Mouse (Mus musculus): ENCODE data around the gene Olfr1281. TPM values are rescaled to one million over a fixed set of nuclear protein-coding genes. Genes with fewer than 3 reads are reported as not detected.
"Not testable (repeated sequence)": the region's sequence is repeated elsewhere in the genome, so short reads cannot be mapped to it uniquely, and the experiment has no call there.

The Olfr1281 gene
- polyA plus RNA-seq (2012; rRNA removed) (not detected in 2 replicates), polyA plus RNA-seq (2014; fragmentation: Nextera tagmentation; extraction: Ambion mirVana) (not detected in 2 replicates)

DNA sequence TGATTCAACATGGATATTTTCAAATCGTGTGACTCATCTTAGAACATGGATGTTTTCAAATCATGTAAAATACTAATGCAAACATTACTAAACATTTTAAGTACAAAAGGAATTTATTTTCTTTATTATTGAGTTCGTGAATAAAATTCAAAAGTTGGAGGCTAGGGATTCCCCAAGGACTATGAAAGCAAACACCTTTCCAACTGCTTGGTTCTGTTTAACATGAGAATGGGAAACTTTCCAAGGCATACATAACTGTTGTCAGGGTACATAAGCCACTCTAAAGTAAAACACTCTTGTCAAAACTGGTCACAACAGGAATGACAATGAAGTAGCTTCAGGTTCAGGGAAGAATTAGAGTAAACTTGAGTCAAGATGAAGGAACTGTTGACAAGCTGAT lies at the start of gene Olfr1281:
Gene Olfr1281 (plus strand): TSS at position 301 of the 400 bp plus-strand sequence.
- H3K4me3 ChIP-seq (replicated peaks; ENCODE audit: low read length): no peak within 1 kb of the TSS
- ATAC-seq (ENCODE audit: low FRiP score, low read depth): no peak

GRCm38 (mm10) chr2:111289836-111290235 lies 36.5 kb upstream of the Olfr1281 start, which contains the start of gene Olfr1278:
Gene Olfr1278 (plus strand): TSS chr2:111290136.
- H3K9ac ChIP-seq (ENCODE audit: low read depth, low read length, severe bottlenecking): no peak within 1 kb of the TSS
- ATAC-seq (ENCODE audit: low FRiP score, low read depth): no peak
- no peaks in the 10 kb centered on the region for H3K27me3 ChIP-seq (ENCODE audit: control insufficient read depth, insufficient read depth, low read length)
- no peak within 1 kb of the TSS for H3K27ac ChIP-seq (replicated peaks; ENCODE audit: low read depth, low read length)
- no peak within 1 kb of the TSS for H3K4me3 ChIP-seq (replicated peaks; ENCODE audit: low read length)
- no peaks in the 10 kb centered on the region for H3K4me1 ChIP-seq (ENCODE audit: control insufficient read depth, insufficient read depth, low read length)
- no peaks in the 10 kb centered on the region for H3K36me3 ChIP-seq (ENCODE audit: control insufficient read depth, insufficient read depth, low read length)
- DNase-seq (ENCODE audit: low spot score): no peak
- no peaks in the 10 kb centered on the region for H3K9me3 ChIP-seq (ENCODE audit: control insufficient read depth, low read length)
- H3K4me2 ChIP-seq (replicated peaks; ENCODE audit: low read depth, low read length, severe bottlenecking): no peak within 1 kb of the TSS
- no peak for TF ChIP-seq POLR2A (IDR thresholded peaks at IDR 0.05; ENCODE audit: borderline replicate concordance, extremely low read depth, insufficient read depth, insufficient read length)

More for the DNA sequence above, at the start of gene Olfr1281:
- no peaks in the 10 kb centered on the region for H3K36me3 ChIP-seq (ENCODE audit: control insufficient read depth, insufficient read depth, low read length)
- no peaks in the 10 kb centered on the region for H3K27me3 ChIP-seq (ENCODE audit: control insufficient read depth, insufficient read depth, low read length)
- no peaks in the 10 kb centered on the region for H3K4me1 ChIP-seq (ENCODE audit: control insufficient read depth, insufficient read depth, low read length)
- no peak for TF ChIP-seq POLR2A (IDR thresholded peaks at IDR 0.05; ENCODE audit: borderline replicate concordance, extremely low read depth, insufficient read depth, insufficient read length)
- no peak within 1 kb of the TSS for H3K27ac ChIP-seq (replicated peaks; ENCODE audit: low read depth, low read length)
- no peak for DNase-seq (ENCODE audit: low spot score)
- H3K4me2 ChIP-seq (replicated peaks; ENCODE audit: low read depth, low read length, severe bottlenecking): no peak within 1 kb of the TSS
- H3K9ac ChIP-seq (ENCODE audit: low read depth, low read length, severe bottlenecking): no peak within 1 kb of the TSS
- no peaks in the 10 kb centered on the region for H3K9me3 ChIP-seq (ENCODE audit: control insufficient read depth, low read length)
- WGBS: 70% methylated on average over 2 of the region's 2 CpGs

GRCm38 (mm10) chr2:111298541-111298940 lies 27.8 kb upstream of the Olfr1281 start:
- no peaks in the 10 kb centered on the region for H3K4me1 ChIP-seq (ENCODE audit: control insufficient read depth, insufficient read depth, low read length)
- no peaks in the 10 kb centered on the region for H3K36me3 ChIP-seq (ENCODE audit: control insufficient read depth, insufficient read depth, low read length)
- no peak overlapping the region for H3K4me3 ChIP-seq (replicated peaks; ENCODE audit: low read length)
- H3K4me2 ChIP-seq (replicated peaks; ENCODE audit: low read depth, low read length, severe bottlenecking): no peak overlapping the region
- no peak overlapping the region for H3K27ac ChIP-seq (replicated peaks; ENCODE audit: low read depth, low read length)
- DNase-seq (ENCODE audit: low spot score): no peak
- H3K9me3 ChIP-seq (ENCODE audit: control insufficient read depth, low read length): no peaks in the 10 kb centered on the region
- no peak for TF ChIP-seq POLR2A (IDR thresholded peaks at IDR 0.05; ENCODE audit: borderline replicate concordance, extremely low read depth, insufficient read depth, insufficient read length)
- no peak overlapping the region for H3K9ac ChIP-seq (ENCODE audit: low read depth, low read length, severe bottlenecking)
- no peaks in the 10 kb centered on the region for H3K27me3 ChIP-seq (ENCODE audit: control insufficient read depth, insufficient read depth, low read length)
- no peak for ATAC-seq (ENCODE audit: low FRiP score, low read depth)

GRCm38 (mm10) chr2:111300374-111300773 lies 25.9 kb upstream of the Olfr1281 start, which contains the start of gene Olfr1279:
Gene Olfr1279 (plus strand): TSS chr2:111300635.
- Histone ChIP-seq H3K36me3 (ENCODE audit: control insufficient read depth, insufficient read depth, low read length) (no peaks in the 10 kb centered on the region), H3K4me1 (ENCODE audit: control insufficient read depth, insufficient read depth, low read length) (no peaks in the 10 kb centered on the region), H3K9ac (ENCODE audit: low read depth, low read length, severe bottlenecking) (no peak within 1 kb of the TSS)

DNA sequence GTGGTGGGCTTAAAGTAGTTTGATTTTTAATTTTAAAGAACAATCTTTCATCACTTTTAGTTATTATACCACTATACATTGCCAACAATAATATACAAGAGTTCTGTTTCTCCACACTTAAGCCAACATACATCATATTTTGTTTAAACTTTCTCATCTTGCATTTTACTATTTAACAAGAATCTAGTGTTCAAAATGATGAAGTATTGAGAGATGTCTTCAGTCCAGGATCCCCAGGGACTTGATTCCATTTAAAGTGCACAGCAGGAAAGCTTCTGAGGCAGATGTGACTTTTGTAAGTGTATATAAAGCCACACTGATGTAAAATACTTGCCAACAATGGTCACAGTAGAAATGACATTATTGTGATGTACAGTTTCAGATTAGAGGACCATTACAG lies 12.6 kb upstream of the Olfr1281 start, which contains the start of gene Olfr1280:
Gene Olfr1280 (plus strand): TSS at position 301 of the 400 bp plus-strand sequence.
- H3K4me3 ChIP-seq (replicated peaks; ENCODE audit: low read length): no peak within 1 kb of the TSS
- TF ChIP-seq POLR2A (IDR thresholded peaks at IDR 0.05; ENCODE audit: borderline replicate concordance, extremely low read depth, insufficient read depth, insufficient read length): no peak
- H3K4me2 ChIP-seq (replicated peaks; ENCODE audit: low read depth, low read length, severe bottlenecking): no peak within 1 kb of the TSS
- H3K9ac ChIP-seq (ENCODE audit: low read depth, low read length, severe bottlenecking): no peak within 1 kb of the TSS
- no peaks in the 10 kb centered on the region for H3K36me3 ChIP-seq (ENCODE audit: control insufficient read depth, insufficient read depth, low read length)
- no peak within 1 kb of the TSS for H3K27ac ChIP-seq (replicated peaks; ENCODE audit: low read depth, low read length)
- no peaks in the 10 kb centered on the region for H3K9me3 ChIP-seq (ENCODE audit: control insufficient read depth, low read length)
- no peaks in the 10 kb centered on the region for H3K27me3 ChIP-seq (ENCODE audit: control insufficient read depth, insufficient read depth, low read length)
- no peaks in the 10 kb centered on the region for H3K4me1 ChIP-seq (ENCODE audit: control insufficient read depth, insufficient read depth, low read length)
- DNase-seq (ENCODE audit: low spot score) (no peak), ATAC-seq (ENCODE audit: low FRiP score, low read depth) (no peak)

More at GRCm38 (mm10) chr2:111300374-111300773, 25.9 kb upstream of the Olfr1281 start, which contains the start of gene Olfr1279:
- ATAC-seq (ENCODE audit: low FRiP score, low read depth): no peak
- no peak within 1 kb of the TSS for H3K4me2 ChIP-seq (replicated peaks; ENCODE audit: low read depth, low read length, severe bottlenecking)
- H3K4me3 ChIP-seq (replicated peaks; ENCODE audit: low read length): no peak within 1 kb of the TSS
- no peak for DNase-seq (ENCODE audit: low spot score)
- no peaks in the 10 kb centered on the region for H3K27me3 ChIP-seq (ENCODE audit: control insufficient read depth, insufficient read depth, low read length)
- H3K27ac ChIP-seq (replicated peaks; ENCODE audit: low read depth, low read length): no peak within 1 kb of the TSS
- TF ChIP-seq POLR2A (IDR thresholded peaks at IDR 0.05; ENCODE audit: borderline replicate concordance, extremely low read depth, insufficient read depth, insufficient read length): no peak
- H3K9me3 ChIP-seq (ENCODE audit: control insufficient read depth, low read length): no peaks in the 10 kb centered on the region

GRCm38 (mm10) chr2:111333721-111334120 lies 7.4 kb downstream of the Olfr1281 start:
- DNase-seq (ENCODE audit: low spot score); H3K27ac ChIP-seq (replicated peaks; ENCODE audit: low read depth, low read length); H3K36me3 ChIP-seq (ENCODE audit: control insufficient read depth, insufficient read depth, low read length); H3K27me3 ChIP-seq (ENCODE audit: control insufficient read depth, insufficient read depth, low read length); H3K9me3 ChIP-seq (ENCODE audit: control insufficient read depth, low read length); H3K9ac ChIP-seq (ENCODE audit: low read depth, low read length, severe bottlenecking); H3K4me3 ChIP-seq (replicated peaks; ENCODE audit: low read length); H3K4me1 ChIP-seq (ENCODE audit: control insufficient read depth, insufficient read depth, low read length); ATAC-seq (ENCODE audit: low FRiP score, low read depth); H3K4me2 ChIP-seq (replicated peaks; ENCODE audit: low read depth, low read length, severe bottlenecking): not testable (repeated sequence)
- 88% methylated on average over 5 of the region's 5 CpGs for WGBS

All from limb, embryonic 14.5 days (tissue).